Mouse (Mus musculus) T-helper 2 cell (primary cell): Measurements from ENCODE around the gene Selenoh.

Experiments used
- in situ Hi-C: fragments of 300-600 bp; cut with MboI, MseI; formaldehyde crosslinking; loops from one replicate; pipeline ENCODE4 v1.15.1; 2025; ENCODE audit warnings: high pct_unique_total_duplicates

Selenoh gene

GRCm38 (mm10) chr2:84634934-84635482 is 35.6 kb downstream of the Selenoh start:
- in situ Hi-C loops: no loop called here

GRCm38 (mm10) chr2:84634006-84634405 is 36.6 kb downstream of the Selenoh start:
- in situ Hi-C loops: no loop called here

GRCm38 (mm10) chr2:84632999-84633398 is 37.6 kb downstream of the Selenoh start:
- in situ Hi-C loops: no loop called here

- in situ Hi-C loops: no loop called here
Observed at GRCm38 (mm10) chr2:84632001-84632400, 38.6 kb downstream of the Selenoh start.

- in situ Hi-C loops: no loop called here
Observed at GRCm38 (mm10) chr2:84627036-84627435, 43.5 kb downstream of the Selenoh start.

GRCm38 (mm10) chr2:84626366-84626975 is 44.1 kb downstream of the Selenoh start:
- in situ Hi-C loops: no loop called here

GRCm38 (mm10) chr2:84624201-84624600 is 46.4 kb downstream of the Selenoh start:
- in situ Hi-C loops: no loop called here

- in situ Hi-C loops: no loop called here
Observed at GRCm38 (mm10) chr2:84623428-84624119, 47.0 kb downstream of the Selenoh start.

GRCm38 (mm10) chr2:84622668-84623067 is 47.9 kb downstream of the Selenoh start:
- in situ Hi-C loops: no loop called here

GRCm38 (mm10) chr2:84619646-84620340 is 50.8 kb downstream of the Selenoh start:
- in situ Hi-C loops: loop anchor here (10.0 kb wide), 1 partner anchor 45 kb away; no protein-coding TSS in a partner anchor
